In the genomic region with DNA sequence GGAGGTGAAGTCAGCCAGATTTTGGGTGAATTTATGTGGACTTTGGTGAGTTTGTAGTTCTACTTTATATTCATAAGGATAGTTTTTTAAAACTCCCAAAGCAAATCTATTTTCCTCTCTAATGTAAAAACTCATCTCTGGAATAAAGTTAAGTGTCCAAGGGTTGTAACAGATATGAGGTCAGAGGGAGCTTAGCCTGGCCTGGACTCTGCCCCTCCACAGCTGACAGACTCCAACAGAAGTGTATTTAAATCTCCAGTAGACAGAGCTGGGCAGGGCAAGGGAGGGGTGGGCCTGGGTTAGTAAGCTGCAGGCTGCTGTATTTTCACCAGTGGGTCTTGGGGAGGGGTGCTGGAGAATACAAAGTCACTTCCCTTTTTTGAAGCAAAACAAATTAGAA, we compare ENCODE assay signal across 15 mouse cellular contexts. TPM values are rescaled to one million over a fixed set of nuclear protein-coding genes. Genes with fewer than 3 reads are reported as not detected.
"Had no signal": no experiment of that assay in that cellular context is flagged by ENCODE, and none has a peak within 500 bp of the region (broad histone marks: within the 10 kb centered on the region; RNA-seq: fewer than 3 reads in every experiment).

No protein-coding gene starts in this region.

RNA-seq across cellular contexts. Expression of gene Il1f9, which starts 2.2 kb away (rescaled TPM):
- total RNA-seq: midbrain, postnatal 0 days; monocyte, adult 5-6 weeks had no signal
- polyA plus RNA-seq: lung, embryonic 15.5 days; midbrain, embryonic 11.5 days; midbrain, embryonic 13.5 days; midbrain, embryonic 15.5 days; midbrain, postnatal 0 days; neural tube, embryonic 12.5 days; neural tube, embryonic 14.5 days; small intestine, adult 2 months; stomach, embryonic 14.5 days had no signal

RNA-seq across cellular contexts. Expression of gene Il1f6, which starts 31.1 kb away (rescaled TPM):
- total RNA-seq: megakaryocyte progenitor cell, adult 5-6 weeks; midbrain, postnatal 0 days; monocyte, adult 5-6 weeks; neutrophil, adult 5-6 weeks had no signal
- polyA plus RNA-seq: lung, embryonic 15.5 days; lung, postnatal 0 days; macrophage; midbrain, embryonic 11.5 days; midbrain, embryonic 13.5 days; midbrain, embryonic 15.5 days; midbrain, postnatal 0 days; neural tube, embryonic 12.5 days; neural tube, embryonic 14.5 days; small intestine, adult 2 months; stomach, embryonic 14.5 days had no signal

RNA-seq across cellular contexts. Expression of gene Il1f8, which starts 31.1 kb away (rescaled TPM):
- total RNA-seq: megakaryocyte progenitor cell, adult 5-6 weeks; midbrain, postnatal 0 days; monocyte, adult 5-6 weeks; neutrophil, adult 5-6 weeks had no signal
- polyA plus RNA-seq: lung, embryonic 15.5 days; lung, postnatal 0 days; macrophage; midbrain, embryonic 11.5 days; midbrain, embryonic 13.5 days; midbrain, embryonic 15.5 days; midbrain, postnatal 0 days; neural tube, embryonic 12.5 days; neural tube, embryonic 14.5 days; small intestine, adult 2 months; stomach, embryonic 14.5 days; thymus, postnatal 0 days had no signal
